Mouse (Mus musculus) forebrain, embryonic 12.5 days (tissue): ENCODE data around the gene Adamts15. TPM values are rescaled to one million over a fixed set of nuclear protein-coding genes. Genes with fewer than 3 reads are reported as not detected.

Experiments used
- ATAC-seq: fragments of 200-750 bp; cut with Nextera tagmentation; 2 replicates; pipeline ENCODE4 v1.8.0; 2017; ENCODE audit warnings: moderate TSS enrichment; ENCODE audit not compliant: low FRiP score
- H3K27ac ChIP-seq: fragments of 300-500 bp; sonication (generic); 2 replicates; pipeline ENCODE4 v1.5.1; 2016; ENCODE audit warnings: mild to moderate bottlenecking
- H3K27me3 ChIP-seq: fragments of 300-500 bp; sonication (generic); 2 replicates; pipeline ENCODE4 v1.6.1; 2016; ENCODE audit warnings: mild to moderate bottlenecking
- H3K36me3 ChIP-seq: fragments of 300-500 bp; sonication (generic); replicated peaks from 2 replicates; pipeline ENCODE4 v1.6.1; 2016; ENCODE audit warnings: mild to moderate bottlenecking
- H3K4me1 ChIP-seq: fragments of 300-500 bp; sonication (generic); 2 replicates; pipeline ENCODE4 v1.6.1; 2016
- H3K4me2 ChIP-seq: fragments of 300-500 bp; sonication (generic); 2 replicates; pipeline ENCODE4 v1.6.1; 2016; ENCODE audit warnings: mild to moderate bottlenecking, moderate library complexity
- H3K4me3 ChIP-seq: fragments of 300-500 bp; sonication (generic); replicated peaks from 2 replicates; pipeline ENCODE4 v1.5.1; 2016; ENCODE audit warnings: mild to moderate bottlenecking
- H3K9ac ChIP-seq: fragments of 300-500 bp; sonication (generic); 2 replicates; pipeline ENCODE4 v1.6.1; 2016; ENCODE audit warnings: mild to moderate bottlenecking
- H3K9me3 ChIP-seq: fragments of 300-500 bp; sonication (generic); 2 replicates; pipeline ENCODE4 v1.6.1; 2016
- WGBS: fragments of 180-500 bp; shearing (Covaris S2); methylation state at CpG from one replicate; pipeline ENCODE4 v1.1.7; 2016; 5-methylcytosine and 5-hydroxymethylcytosine counted together
- polyA plus RNA-seq: library from polyadenylated mRNA; unstranded; fragments of >200 nt; fragmentation: Nextera tagmentation; extraction: Ambion mirVana; gene quantifications from 2 replicates; pipeline ENCODE4 v1.2.1, GENCODE M21; 2016

Gene Adamts15
- polyA plus RNA-seq, 1 experiment from 2014 or later, result 7.1 TPM

- 56% methylated on average over 12 of the region's 12 CpGs for WGBS
- Histone ChIP-seq H3K27ac (no peak overlapping the region), H3K4me3 (no peak overlapping the region), H3K9me3 (no peaks in the 10 kb centered on the region), H3K4me2 (no peak overlapping the region), H3K4me1 (peaks cover 15% of the 10 kb centered on the region), H3K9ac (no peak overlapping the region), H3K27me3 (peaks cover 46% of the 10 kb centered on the region), H3K36me3 (no peaks in the 10 kb centered on the region)
- no peak for ATAC-seq
Observed at GRCm38 (mm10) chr9:30918466-30919356, 3.5 kb downstream of the Adamts15 start.

- Histone ChIP-seq H3K27ac (no peak overlapping the region), H3K4me2 (no peak overlapping the region), H3K9me3 (no peaks in the 10 kb centered on the region), H3K9ac (no peak overlapping the region), H3K27me3 (peaks cover 23% of the 10 kb centered on the region), H3K4me1 (peaks cover 3% of the 10 kb centered on the region), H3K36me3 (no peaks in the 10 kb centered on the region), H3K4me3 (no peak overlapping the region)
- ATAC-seq, result no peak
- WGBS, result 93% methylated on average over 6 of the region's 6 CpGs
Observed at GRCm38 (mm10) chr9:30916266-30916968, 5.8 kb downstream of the Adamts15 start.

GRCm38 (mm10) chr9:30914241-30914640 is 8.0 kb downstream of the Adamts15 start:
- no peaks in the 10 kb centered on the region for H3K9me3 ChIP-seq
- WGBS, result 91% methylated on average over 2 of the region's 2 CpGs
- H3K27ac ChIP-seq, result no peak overlapping the region
- H3K4me3 ChIP-seq, result no peak overlapping the region
- ATAC-seq, result no peak
- no peak overlapping the region for H3K4me2 ChIP-seq
- H3K4me1 ChIP-seq, result no peaks in the 10 kb centered on the region
- H3K36me3 ChIP-seq, result no peaks in the 10 kb centered on the region
- H3K27me3 ChIP-seq, result peaks cover 1% of the 10 kb centered on the region; the same call in 1 of the 2 replicates
- no peak overlapping the region for H3K9ac ChIP-seq

GRCm38 (mm10) chr9:30913429-30913828 is 8.8 kb downstream of the Adamts15 start:
- no peaks in the 10 kb centered on the region for H3K36me3 ChIP-seq
- no peak overlapping the region for H3K4me3 ChIP-seq
- no peak overlapping the region for H3K4me2 ChIP-seq
- H3K27ac ChIP-seq, result no peak overlapping the region
- H3K4me1 ChIP-seq, result no peaks in the 10 kb centered on the region
- H3K9ac ChIP-seq, result no peak overlapping the region
- H3K9me3 ChIP-seq, result no peaks in the 10 kb centered on the region
- H3K27me3 ChIP-seq, result no peaks in the 10 kb centered on the region
- WGBS, result 83% methylated on average over 3 of the region's 3 CpGs
- ATAC-seq, result no peak

- Histone ChIP-seq H3K9ac (no peak overlapping the region), H3K4me1 (no peaks in the 10 kb centered on the region), H3K27me3 (no peaks in the 10 kb centered on the region), H3K4me2 (no peak overlapping the region), H3K36me3 (no peaks in the 10 kb centered on the region), H3K9me3 (no peaks in the 10 kb centered on the region), H3K4me3 (no peak overlapping the region), H3K27ac (no peak overlapping the region)
- WGBS, result 74% methylated on average over 3 of the region's 3 CpGs
- no peak for ATAC-seq
Observed at GRCm38 (mm10) chr9:30912161-30912560, 10.1 kb downstream of the Adamts15 start.

- no peak overlapping the region for H3K4me2 ChIP-seq
- H3K36me3 ChIP-seq, result no peaks in the 10 kb centered on the region
- H3K4me1 ChIP-seq, result no peaks in the 10 kb centered on the region
- 87% methylated on average over 5 of the region's 5 CpGs for WGBS
- no peak overlapping the region for H3K9ac ChIP-seq
- H3K27me3 ChIP-seq, result no peaks in the 10 kb centered on the region
- no peak overlapping the region for H3K4me3 ChIP-seq
- ATAC-seq, result no peak
- no peaks in the 10 kb centered on the region for H3K9me3 ChIP-seq
- H3K27ac ChIP-seq, result no peak overlapping the region
Observed at GRCm38 (mm10) chr9:30910491-30910890, 11.8 kb downstream of the Adamts15 start.

GRCm38 (mm10) chr9:30908973-30909372 is 13.3 kb downstream of the Adamts15 start:
- WGBS, result 83% methylated on average over 5 of the region's 5 CpGs
- Histone ChIP-seq H3K27ac (no peak overlapping the region), H3K9me3 (no peaks in the 10 kb centered on the region), H3K4me3 (no peak overlapping the region), H3K9ac (no peak overlapping the region), H3K27me3 (no peaks in the 10 kb centered on the region), H3K4me2 (no peak overlapping the region), H3K4me1 (no peaks in the 10 kb centered on the region), H3K36me3 (no peaks in the 10 kb centered on the region)
- ATAC-seq, result no peak

- no peaks in the 10 kb centered on the region for H3K27me3 ChIP-seq
- no peak for ATAC-seq
- H3K9me3 ChIP-seq, result no peaks in the 10 kb centered on the region
- H3K9ac ChIP-seq, result no peak overlapping the region
- no peak overlapping the region for H3K4me2 ChIP-seq
- 94% methylated on average over 5 of the region's 5 CpGs for WGBS
- H3K27ac ChIP-seq, result no peak overlapping the region
- H3K4me1 ChIP-seq, result no peaks in the 10 kb centered on the region
- H3K36me3 ChIP-seq, result no peaks in the 10 kb centered on the region
- no peak overlapping the region for H3K4me3 ChIP-seq
Observed at GRCm38 (mm10) chr9:30908296-30908690, 14.0 kb downstream of the Adamts15 start.

GRCm38 (mm10) chr9:30907677-30908295 is 14.5 kb downstream of the Adamts15 start:
- H3K36me3 ChIP-seq, result no peaks in the 10 kb centered on the region
- no peak overlapping the region for H3K27ac ChIP-seq
- H3K4me1 ChIP-seq, result no peaks in the 10 kb centered on the region
- no peak overlapping the region for H3K4me2 ChIP-seq
- 40% methylated on average over 5 of the region's 5 CpGs for WGBS
- H3K27me3 ChIP-seq, result no peaks in the 10 kb centered on the region
- ATAC-seq, result no peak
- H3K9ac ChIP-seq, result no peak overlapping the region
- H3K9me3 ChIP-seq, result no peaks in the 10 kb centered on the region
- H3K4me3 ChIP-seq, result no peak overlapping the region

GRCm38 (mm10) chr9:30906426-30906825 is 15.8 kb downstream of the Adamts15 start:
- no peak for ATAC-seq
- Histone ChIP-seq H3K27me3 (no peaks in the 10 kb centered on the region), H3K27ac (no peak overlapping the region), H3K9ac (no peak overlapping the region), H3K4me3 (no peak overlapping the region), H3K4me1 (no peaks in the 10 kb centered on the region), H3K4me2 (no peak overlapping the region), H3K36me3 (no peaks in the 10 kb centered on the region), H3K9me3 (no peaks in the 10 kb centered on the region)
- 85% methylated on average over 4 of the region's 4 CpGs for WGBS

- Histone ChIP-seq H3K9ac (no peak overlapping the region), H3K27ac (no peak overlapping the region), H3K4me1 (no peaks in the 10 kb centered on the region), H3K9me3 (no peaks in the 10 kb centered on the region), H3K36me3 (no peaks in the 10 kb centered on the region), H3K4me3 (no peak overlapping the region), H3K4me2 (no peak overlapping the region), H3K27me3 (no peaks in the 10 kb centered on the region)
- no peak for ATAC-seq
- 93% methylated on average over 10 of the region's 10 CpGs for WGBS
Observed at GRCm38 (mm10) chr9:30905861-30906260, 16.4 kb downstream of the Adamts15 start.

- 93% methylated on average over 5 of the region's 5 CpGs for WGBS
- Histone ChIP-seq H3K27ac (no peak overlapping the region), H3K4me2 (no peak overlapping the region), H3K4me1 (no peaks in the 10 kb centered on the region), H3K36me3 (no peaks in the 10 kb centered on the region), H3K4me3 (no peak overlapping the region), H3K27me3 (no peaks in the 10 kb centered on the region), H3K9ac (no peak overlapping the region), H3K9me3 (no peaks in the 10 kb centered on the region)
- ATAC-seq, result no peak
Observed at GRCm38 (mm10) chr9:30903266-30903665, 19.0 kb downstream of the Adamts15 start.
